Mouse (Mus musculus) common myeloid progenitor, adult 5-6 weeks (primary cell): ENCODE data around the gene Cbfa2t3. TPM values are rescaled to one million over a fixed set of nuclear protein-coding genes. Genes with fewer than 3 reads are reported as not detected.

Experiments
- ATAC-seq: replicated peaks from 2 replicates; pipeline ENCODE4 v1.8.0; 2016; ENCODE audit warnings: low read depth, mild to moderate bottlenecking, moderate TSS enrichment, inconsistent platforms; ENCODE audit not compliant: poor library complexity, severe bottlenecking
- total RNA-seq: library from RNA; stranded (forward); fragments of 200-1000, 187-1606 nt; gene quantifications from 2 replicates; pipeline ENCODE4 v1.2.3, GENCODE M21; 2017

Cbfa2t3 gene
- total RNA-seq, 1 experiment from 2014 or later = 28.2 TPM

- ATAC-seq = no peak
Observed at GRCm38 (mm10) chr8:122695438-122696042, 3.4 kb downstream of the Cbfa2t3 start.

DNA sequence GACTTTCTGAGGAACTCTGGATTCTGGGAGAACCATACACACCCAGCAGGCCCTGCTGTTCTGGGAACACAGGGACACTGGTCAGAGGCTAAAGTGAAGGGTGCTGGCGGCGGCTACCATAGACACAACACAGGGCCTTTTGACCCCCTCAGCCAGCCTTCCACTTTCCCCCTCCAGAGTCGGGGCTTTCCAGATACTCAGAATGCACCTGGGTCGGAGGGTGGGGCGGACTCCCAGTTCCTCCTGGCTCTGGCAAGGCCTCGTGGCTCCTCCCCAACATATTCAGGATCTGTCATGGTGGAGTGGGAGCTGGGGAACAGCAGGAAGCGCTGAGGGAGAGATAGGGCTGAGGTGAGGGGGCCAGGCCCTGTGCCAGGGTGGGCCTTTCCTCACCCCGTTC, 6.8 kb downstream of the Cbfa2t3 start:
- ATAC-seq = no peak

- no peak for ATAC-seq
Observed at GRCm38 (mm10) chr8:122691018-122691417, 7.9 kb downstream of the Cbfa2t3 start.

DNA sequence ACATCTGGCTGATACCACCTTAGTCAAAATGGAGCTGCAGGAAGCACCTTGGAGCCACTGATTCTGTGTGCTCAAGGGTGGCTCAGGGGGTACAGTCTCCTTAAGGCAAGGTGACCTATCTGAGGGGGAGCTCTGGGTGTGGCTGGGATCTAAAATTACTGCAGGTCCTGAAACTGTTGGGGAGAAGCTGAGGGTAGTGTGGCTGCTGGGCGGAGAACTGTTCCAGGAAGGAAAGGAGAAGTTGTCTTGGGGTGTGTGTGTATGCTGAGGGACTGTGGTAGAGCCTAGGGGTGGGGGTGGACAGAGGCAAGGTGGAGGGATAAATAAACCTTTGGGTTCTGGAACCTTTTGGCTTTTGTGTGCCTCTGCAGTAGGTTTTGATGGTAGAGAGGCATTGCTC, 9.6 kb downstream of the Cbfa2t3 start:
- ATAC-seq = peak; percentile 46

DNA sequence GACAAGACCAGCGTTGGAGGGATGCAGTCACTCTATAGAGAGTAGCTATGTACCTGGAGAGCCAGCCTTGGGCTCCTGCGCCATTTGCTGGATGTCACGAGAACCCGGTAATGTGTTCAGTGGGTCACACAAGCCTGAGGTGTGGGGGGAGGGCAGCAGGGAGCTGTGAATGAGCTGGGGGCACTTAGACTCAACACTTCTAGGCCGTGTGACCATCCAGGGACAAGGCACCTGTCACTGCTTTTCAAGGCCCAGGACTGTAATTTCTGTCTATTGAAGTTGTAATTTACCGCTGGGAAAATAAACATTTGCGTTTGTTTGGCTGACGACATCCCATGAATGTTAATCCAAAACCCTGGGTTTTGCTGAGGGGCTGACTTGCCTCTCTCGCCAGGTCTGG, 12.0 kb downstream of the Cbfa2t3 start:
- no peak for ATAC-seq

GRCm38 (mm10) chr8:122685097-122685861, 13.6 kb downstream of the Cbfa2t3 start:
- ATAC-seq = peak; percentile 50; the same call in 1 of the 2 replicates

- ATAC-seq = no peak
Observed at GRCm38 (mm10) chr8:122682820-122683219, 16.1 kb downstream of the Cbfa2t3 start.

DNA sequence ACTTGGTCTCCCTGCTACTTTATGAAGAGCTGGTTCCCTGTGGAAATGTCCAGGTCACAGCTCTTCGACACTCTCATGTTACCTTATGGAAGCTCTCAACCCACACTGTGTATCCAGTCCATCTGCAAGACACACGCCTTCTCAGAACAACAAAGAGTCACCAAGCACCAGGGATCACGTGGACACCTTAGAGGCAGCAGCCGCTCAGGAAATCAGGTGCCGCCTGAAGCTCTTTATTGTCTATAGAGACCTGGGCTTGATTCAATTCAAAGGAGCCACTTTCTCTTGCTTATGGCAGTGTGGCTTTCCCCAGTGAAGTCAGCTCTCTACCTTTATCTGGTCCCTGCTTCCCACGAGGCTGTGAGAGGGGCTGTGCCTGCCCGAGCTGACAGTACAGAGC, 18.7 kb downstream of the Cbfa2t3 start:
- no peak for ATAC-seq

DNA sequence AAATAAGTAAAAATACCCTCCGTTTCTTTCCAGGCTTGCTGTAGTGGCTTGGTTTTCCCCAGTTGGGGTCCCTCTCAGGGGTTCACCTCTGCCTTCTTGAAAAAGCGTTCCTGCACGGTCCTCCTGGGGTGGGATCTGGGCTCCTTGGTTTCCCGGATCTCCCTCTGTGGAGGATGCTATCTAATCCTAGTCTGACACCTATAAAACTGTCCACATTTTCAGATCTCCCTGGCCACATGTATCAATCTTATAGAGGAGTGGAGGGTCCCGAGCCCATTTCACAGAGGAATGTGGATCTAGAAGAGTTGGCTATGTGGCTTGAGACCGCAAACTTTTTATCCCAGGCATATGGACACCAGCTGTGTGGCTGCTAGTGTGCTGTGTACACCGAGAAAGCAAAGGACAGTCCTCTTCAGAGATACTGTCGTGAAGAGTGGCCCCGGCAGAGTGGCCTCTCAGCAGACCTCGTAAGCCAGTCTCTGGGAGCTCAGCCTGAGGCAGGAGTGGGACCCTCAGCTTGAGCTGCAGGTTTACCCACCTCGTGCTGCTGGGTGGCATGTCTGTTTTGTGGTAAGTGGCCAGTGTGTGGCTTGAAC, 19.5 kb downstream of the Cbfa2t3 start:
- no peak for ATAC-seq

DNA sequence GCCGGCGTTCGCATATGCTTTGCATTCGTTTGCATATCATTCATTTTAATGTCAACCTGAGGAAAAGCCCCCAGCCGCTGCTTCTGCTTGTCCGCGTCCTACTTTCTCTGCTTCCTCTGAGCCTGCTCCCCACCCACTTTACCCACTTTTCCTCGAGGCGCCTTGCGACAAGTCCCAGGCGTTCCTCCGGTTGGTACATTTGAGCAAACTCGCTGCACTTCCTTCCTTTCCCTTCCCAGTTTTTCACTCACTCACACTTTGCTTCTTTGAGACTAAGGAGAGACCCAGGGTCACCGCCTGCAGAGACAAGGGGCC, 20.1 kb downstream of the Cbfa2t3 start:
- no peak for ATAC-seq

- peak; percentile 27 for ATAC-seq
Observed at GRCm38 (mm10) chr8:122678061-122678895, 20.6 kb downstream of the Cbfa2t3 start.

- ATAC-seq = no peak
Observed at GRCm38 (mm10) chr8:122677481-122678021, 21.4 kb downstream of the Cbfa2t3 start.

DNA sequence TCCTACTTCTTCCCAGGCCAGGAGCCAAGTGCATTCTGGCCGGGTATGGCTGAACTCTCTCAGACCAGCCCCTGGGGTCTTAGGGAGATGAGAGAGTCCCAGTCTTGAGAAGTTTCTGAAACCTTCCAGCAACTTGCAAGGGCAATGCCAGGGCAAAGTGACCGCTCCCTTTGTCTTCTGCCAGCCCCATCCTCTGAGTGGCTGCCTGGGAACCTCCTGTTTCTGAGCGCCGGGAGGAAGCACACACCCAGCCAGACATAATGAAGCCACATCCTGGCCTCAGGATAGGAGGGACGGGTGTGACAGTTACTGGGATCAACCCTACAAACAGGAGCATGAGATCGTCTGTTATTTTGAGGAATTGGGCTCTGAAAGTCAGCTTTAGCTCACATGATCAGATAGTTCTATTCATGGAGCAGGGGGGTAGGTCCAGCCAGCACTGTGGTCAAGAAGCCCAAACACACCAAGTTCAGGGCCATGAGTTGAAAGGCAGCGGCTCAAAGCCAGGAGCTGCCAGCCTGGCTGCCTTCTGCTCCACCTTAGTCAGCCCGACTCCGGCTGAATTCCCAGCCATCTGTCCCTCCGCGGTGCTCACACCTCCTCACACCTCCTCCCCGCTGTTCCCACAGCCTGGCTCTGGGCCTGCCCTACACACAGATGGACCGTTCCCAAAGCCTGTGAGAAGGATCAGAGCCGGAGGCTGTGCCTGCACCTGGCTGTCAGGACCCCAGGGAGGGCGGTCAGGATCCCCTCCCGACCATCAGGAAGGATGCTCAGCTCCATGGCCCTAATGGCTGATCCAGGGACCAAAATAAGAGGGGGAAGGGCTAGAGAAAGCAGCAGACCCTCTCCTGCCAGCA, 22.1 kb downstream of the Cbfa2t3 start:
- ATAC-seq = peak; percentile 40

DNA sequence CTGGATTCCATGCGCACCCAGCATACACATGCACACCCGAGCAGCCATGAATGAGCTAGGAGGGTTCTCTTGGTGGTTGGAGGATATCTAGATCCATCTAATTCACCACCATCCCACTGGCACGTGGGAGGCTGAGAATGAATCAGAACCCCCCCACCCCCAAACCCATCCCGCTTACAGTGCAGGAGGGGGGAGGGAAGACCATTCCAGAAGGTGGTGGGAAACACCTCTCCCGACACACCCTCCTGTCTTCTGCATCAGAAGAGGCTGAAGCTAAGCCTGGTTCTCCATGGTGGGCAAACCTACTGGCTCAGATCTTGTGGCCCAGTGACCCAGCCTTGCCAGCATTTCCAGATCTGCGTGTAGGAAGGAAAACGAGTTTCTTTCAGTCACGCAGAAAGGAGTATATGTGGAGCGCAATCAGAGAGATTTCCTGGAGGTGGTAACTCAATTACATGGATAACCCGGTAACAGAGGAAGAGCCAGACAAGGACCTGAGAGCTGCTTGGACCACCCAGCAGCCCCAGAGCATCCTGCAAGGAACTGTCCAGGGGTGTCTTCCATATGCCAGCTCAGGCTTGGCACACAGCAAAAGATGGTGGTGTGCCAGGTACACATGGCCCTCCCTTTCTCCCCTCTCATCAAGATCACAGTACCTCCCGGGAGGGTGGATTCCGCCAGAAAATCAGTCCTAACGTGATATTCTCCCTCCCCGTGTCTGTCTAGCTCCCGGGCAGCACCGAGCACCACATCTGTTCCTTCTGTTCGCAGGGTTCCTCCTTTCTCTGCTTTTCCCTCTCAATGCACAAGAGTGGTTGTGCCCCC, 23.1 kb downstream of the Cbfa2t3 start:
- no peak for ATAC-seq

GRCm38 (mm10) chr8:122674999-122675398, 23.9 kb downstream of the Cbfa2t3 start:
- no peak for ATAC-seq

- ATAC-seq = no peak
Observed at GRCm38 (mm10) chr8:122673989-122674388, 24.9 kb downstream of the Cbfa2t3 start.

DNA sequence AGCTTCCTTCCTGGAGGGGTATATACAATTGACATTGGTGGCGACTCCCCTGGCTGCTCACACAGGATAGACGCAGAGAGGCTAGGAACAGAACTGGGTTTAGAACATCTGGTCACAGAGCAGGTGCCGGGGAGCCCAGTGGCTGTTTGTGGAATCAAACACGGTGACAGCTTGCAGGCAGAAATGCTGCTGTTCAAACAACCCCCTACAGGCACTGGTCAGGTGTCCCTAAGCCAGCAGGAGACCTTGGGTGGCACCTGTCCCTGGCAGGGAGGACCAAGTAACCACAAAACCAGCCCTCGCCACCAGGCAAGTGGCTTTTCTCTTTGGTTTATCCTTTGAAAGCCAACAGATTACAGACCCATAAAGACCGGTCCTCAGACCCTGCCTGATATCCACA, 27.0 kb downstream of the Cbfa2t3 start:
- ATAC-seq = no peak

DNA sequence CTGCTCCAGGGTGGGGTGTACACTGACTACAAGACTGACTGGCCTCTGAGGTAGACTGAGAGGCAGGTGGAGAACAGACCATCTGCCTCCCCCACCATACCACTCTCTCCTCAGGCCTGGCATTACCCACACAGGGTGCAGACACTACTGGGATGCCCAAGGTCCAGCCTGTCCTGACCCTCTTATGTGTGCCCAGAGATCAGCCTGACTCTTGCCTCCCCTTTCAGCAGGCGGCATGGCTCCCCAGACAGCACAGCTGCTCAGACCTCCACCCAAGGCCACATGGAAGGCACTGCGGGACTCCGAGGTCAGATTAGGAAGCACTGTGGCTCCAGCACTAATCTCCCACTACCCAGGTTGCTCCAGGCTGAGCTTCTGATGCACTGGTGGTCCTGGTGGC, 28.2 kb downstream of the Cbfa2t3 start:
- no peak for ATAC-seq

- no peak for ATAC-seq
Observed at GRCm38 (mm10) chr8:122670001-122670400, 28.9 kb downstream of the Cbfa2t3 start.
